Mouse (Mus musculus): ENCODE results near the gene Apoh.

- TF ChIP-seq MAX (IDR thresholded peaks at IDR 0.05; ENCODE audit: low read depth) (no peak), POLR2A (IDR thresholded peaks at IDR 0.05; ENCODE audit: insufficient read length, low read depth) (no peak)
These were observed at the start of gene Apoh for GRCm38 (mm10) chr11:108342781-108343768.
